ENCODE assay signal across 12 mouse cellular contexts in the genomic region with DNA sequence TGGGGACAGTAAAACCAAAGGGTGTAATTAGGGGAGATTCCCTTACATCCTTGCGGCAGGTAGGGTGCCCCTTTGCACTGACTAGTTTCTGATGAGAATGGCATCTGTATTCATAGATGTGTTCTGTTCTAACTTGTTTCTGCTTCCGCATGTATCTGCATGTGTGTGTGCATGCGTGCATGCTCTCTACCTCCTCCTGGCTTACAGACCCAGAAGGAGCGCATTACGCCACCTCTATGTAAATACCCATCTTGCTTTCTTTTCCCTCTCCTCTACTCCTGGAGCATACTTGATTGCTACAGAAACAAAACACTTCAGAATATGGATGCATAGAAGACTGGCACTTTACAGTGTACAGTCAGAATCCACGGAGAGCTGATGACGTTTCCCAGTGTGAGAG. TPM values are rescaled to one million over a fixed set of nuclear protein-coding genes. Genes with fewer than 3 reads are reported as not detected.
A peak's percentile ranks its signal among the peaks of the same experiment; 100 is the strongest.
DNase-seq lines count a peak whose midpoint lies in the region; ATAC-seq lines count a peak whose summit lies in the region.
"Had no signal": no experiment of that assay in that cellular context is flagged by ENCODE, and none has a peak within 500 bp of the region (broad histone marks: within the 10 kb centered on the region; RNA-seq: fewer than 3 reads in every experiment).

No protein-coding gene starts in this region.

- WGBS in hindbrain, embryonic 10.5 days = 93% methylated on average over 7 of the region's 7 CpGs
- 90% methylated on average over 7 of the region's 7 CpGs for WGBS in hindbrain, embryonic 16.5 days
- 85% methylated on average over 7 of the region's 7 CpGs for WGBS in lung, embryonic 15.5 days
- 81% methylated on average over 7 of the region's 7 CpGs for WGBS in intestine, embryonic 16.5 days
- 82% methylated on average over 7 of the region's 7 CpGs for WGBS in stomach, embryonic 15.5 days

- H3K9ac ChIP-seq in hindbrain, embryonic 16.5 days (ENCODE audit: low read depth, low read length) = no peak overlapping the region
- H3K9ac ChIP-seq in lung, embryonic 15.5 days = no peak overlapping the region
- no peak overlapping the region for H3K9ac ChIP-seq in intestine, embryonic 16.5 days (ENCODE audit: low read depth, low read length)
- H3K9ac ChIP-seq in stomach, embryonic 15.5 days = no peak overlapping the region

- peaks cover 39% of the 10 kb centered on the region for H3K4me1 ChIP-seq in hindbrain, embryonic 10.5 days (replicated peaks)
- H3K4me1 ChIP-seq in hindbrain, embryonic 16.5 days (ENCODE audit: control insufficient read depth, insufficient read depth, low read depth, low read length) = peaks cover 17% of the 10 kb centered on the region
- H3K4me1 ChIP-seq in lung, embryonic 15.5 days = peaks cover 63% of the 10 kb centered on the region
- H3K4me1 ChIP-seq in intestine, embryonic 16.5 days (ENCODE audit: control insufficient read depth, insufficient read depth, low read length) = peaks cover 57% of the 10 kb centered on the region
- peaks cover 48% of the 10 kb centered on the region for H3K4me1 ChIP-seq in stomach, embryonic 15.5 days

- peak overlapping the region; percentile 45; the same call in 1 of the 2 replicates for H3K27ac ChIP-seq in hindbrain, embryonic 10.5 days
- H3K27ac ChIP-seq in hindbrain, embryonic 16.5 days (ENCODE audit: low read depth, low read length) = no peak overlapping the region
- peak overlapping the region; percentile 25 for H3K27ac ChIP-seq in lung, embryonic 15.5 days
- peak overlapping the region; percentile 31; the same call in 1 of the 2 replicates for H3K27ac ChIP-seq in intestine, embryonic 16.5 days (ENCODE audit: low read length)
- H3K27ac ChIP-seq in stomach, embryonic 15.5 days = peak overlapping the region; percentile 79

- H3K27me3 ChIP-seq in hindbrain, embryonic 10.5 days (ENCODE audit: insufficient read depth, poor library complexity, severe bottlenecking) = no peaks in the 10 kb centered on the region
- H3K27me3 ChIP-seq in hindbrain, embryonic 16.5 days (replicated peaks; ENCODE audit: control insufficient read depth, insufficient read depth, low read length) = no peaks in the 10 kb centered on the region
- no peaks in the 10 kb centered on the region for H3K27me3 ChIP-seq in lung, embryonic 15.5 days
- H3K27me3 ChIP-seq in intestine, embryonic 16.5 days (replicated peaks; ENCODE audit: control insufficient read depth, insufficient read depth, low read length) = no peaks in the 10 kb centered on the region
- no peaks in the 10 kb centered on the region for H3K27me3 ChIP-seq in stomach, embryonic 15.5 days (replicated peaks)

- H3K36me3 ChIP-seq in hindbrain, embryonic 10.5 days = no peaks in the 10 kb centered on the region
- no peaks in the 10 kb centered on the region for H3K36me3 ChIP-seq in hindbrain, embryonic 16.5 days (ENCODE audit: control insufficient read depth, insufficient read depth, low read length)
- no peaks in the 10 kb centered on the region for H3K36me3 ChIP-seq in lung, embryonic 15.5 days
- H3K36me3 ChIP-seq in intestine, embryonic 16.5 days (ENCODE audit: control insufficient read depth, insufficient read depth, low read length) = no peaks in the 10 kb centered on the region
- no peaks in the 10 kb centered on the region for H3K36me3 ChIP-seq in stomach, embryonic 15.5 days

- ATAC-seq in hindbrain, embryonic 16.5 days = no peak
- no peak for ATAC-seq in lung, embryonic 15.5 days (ENCODE audit: borderline replicate concordance, extremely low read depth, low FRiP score, low TSS enrichment)
- no peak for ATAC-seq in intestine, embryonic 16.5 days
- no peak for ATAC-seq in stomach, embryonic 15.5 days (ENCODE audit: insufficient read depth, low FRiP score, low read depth)

- no peak overlapping the region for H3K4me2 ChIP-seq in hindbrain, embryonic 16.5 days (ENCODE audit: low read length)
- no peak overlapping the region for H3K4me2 ChIP-seq in lung, embryonic 15.5 days
- H3K4me2 ChIP-seq in intestine, embryonic 16.5 days (ENCODE audit: low read depth, low read length) = no peak overlapping the region
- no peak overlapping the region for H3K4me2 ChIP-seq in stomach, embryonic 15.5 days
- H3K4me2 ChIP-seq: midbrain, embryonic 11.5 days had no signal

- H3K9me3 ChIP-seq in hindbrain, embryonic 10.5 days = no peaks in the 10 kb centered on the region
- no peaks in the 10 kb centered on the region for H3K9me3 ChIP-seq in hindbrain, embryonic 16.5 days (ENCODE audit: control insufficient read depth, low read length)
- H3K9me3 ChIP-seq in lung, embryonic 15.5 days = no peaks in the 10 kb centered on the region
- H3K9me3 ChIP-seq in intestine, embryonic 16.5 days (ENCODE audit: control insufficient read depth, low read length) = no peaks in the 10 kb centered on the region
- no peaks in the 10 kb centered on the region for H3K9me3 ChIP-seq in stomach, embryonic 15.5 days

- H3K4me3 ChIP-seq in hindbrain, embryonic 10.5 days = no peak overlapping the region
- H3K4me3 ChIP-seq in hindbrain, embryonic 16.5 days (ENCODE audit: low read length) = no peak overlapping the region
- no peak overlapping the region for H3K4me3 ChIP-seq in lung, embryonic 15.5 days
- H3K4me3 ChIP-seq in intestine, embryonic 16.5 days (ENCODE audit: low read length) = no peak overlapping the region
- H3K4me3 ChIP-seq in stomach, embryonic 15.5 days (replicated peaks) = no peak overlapping the region

- no peak for DNase-seq in hindbrain, embryonic 10.5 days (ENCODE audit: low spot score)
- no peak for DNase-seq in lung, adult 18-20 months
- DNase-seq in frontal cortex, postnatal 14 days (ENCODE audit: low spot score in 2 of 2) = no peak
- DNase-seq: kidney, adult 8-10 months; right cerebral cortex, postnatal 25 days had no signal

RNA-seq across cellular contexts. Expression of a gene that starts 21.1 kb away (rescaled TPM):
- polyA plus RNA-seq in hindbrain, embryonic 10.5 days (2016; fragmentation: Nextera tagmentation; extraction: Ambion mirVana) = 12.6 and 14.6 TPM in 2 replicates
- polyA plus RNA-seq in hindbrain, embryonic 16.5 days (2015; fragmentation: Nextera tagmentation; extraction: Ambion mirVana) = 14.4 and 19.1 TPM in 2 replicates
- 8.6 and 10.8 TPM in 2 replicates for polyA plus RNA-seq in lung, embryonic 15.5 days (2015; fragmentation: Nextera tagmentation; extraction: Ambion mirVana)
- polyA plus RNA-seq in intestine, embryonic 16.5 days (2015; fragmentation: Nextera tagmentation; extraction: Ambion mirVana) = 9.3 and 10.6 TPM in 2 replicates
- polyA plus RNA-seq in stomach, embryonic 15.5 days (2015; fragmentation: Nextera tagmentation; extraction: Ambion mirVana) = 14.9 and 15.9 TPM in 2 replicates

RNA-seq across cellular contexts. Expression of a gene that starts 31.9 kb away (rescaled TPM):
- not detected in 2 replicates for polyA plus RNA-seq in hindbrain, embryonic 10.5 days (2016; fragmentation: Nextera tagmentation; extraction: Ambion mirVana)
- not detected in 2 replicates for polyA plus RNA-seq in hindbrain, embryonic 16.5 days (2015; fragmentation: Nextera tagmentation; extraction: Ambion mirVana)
- polyA plus RNA-seq in lung, embryonic 15.5 days (2015; fragmentation: Nextera tagmentation; extraction: Ambion mirVana) = not detected in 2 replicates
- not detected in 2 replicates for polyA plus RNA-seq in intestine, embryonic 16.5 days (2015; fragmentation: Nextera tagmentation; extraction: Ambion mirVana)
- 0.23 TPM in 1 of 2 replicates, not detected in the other for polyA plus RNA-seq in stomach, embryonic 15.5 days (2015; fragmentation: Nextera tagmentation; extraction: Ambion mirVana)
- polyA plus RNA-seq: midbrain, embryonic 11.5 days; neural tube, embryonic 14.5 days had no signal

RNA-seq across cellular contexts. Expression of a gene that starts 35.2 kb away (rescaled TPM):
- polyA plus RNA-seq in hindbrain, embryonic 10.5 days (2016; fragmentation: Nextera tagmentation; extraction: Ambion mirVana) = not detected in 2 replicates
- not detected in 2 replicates for polyA plus RNA-seq in hindbrain, embryonic 16.5 days (2015; fragmentation: Nextera tagmentation; extraction: Ambion mirVana)
- polyA plus RNA-seq in lung, embryonic 15.5 days (2015; fragmentation: Nextera tagmentation; extraction: Ambion mirVana) = 0.26 TPM in 1 of 2 replicates, not detected in the other
- polyA plus RNA-seq in intestine, embryonic 16.5 days (2015; fragmentation: Nextera tagmentation; extraction: Ambion mirVana) = 0.17 TPM in 1 of 2 replicates, not detected in the other
- not detected in 2 replicates for polyA plus RNA-seq in stomach, embryonic 15.5 days (2015; fragmentation: Nextera tagmentation; extraction: Ambion mirVana)
- polyA plus RNA-seq: midbrain, embryonic 11.5 days; neural tube, embryonic 14.5 days had no signal

RNA-seq across cellular contexts. Expression of a gene that starts 43.9 kb away (rescaled TPM):
- 3.8 and 4.1 TPM in 2 replicates for polyA plus RNA-seq in hindbrain, embryonic 10.5 days (2016; fragmentation: Nextera tagmentation; extraction: Ambion mirVana)
- 20.6 and 21.4 TPM in 2 replicates for polyA plus RNA-seq in hindbrain, embryonic 16.5 days (2015; fragmentation: Nextera tagmentation; extraction: Ambion mirVana)
- 8.6 and 8.9 TPM in 2 replicates for polyA plus RNA-seq in lung, embryonic 15.5 days (2015; fragmentation: Nextera tagmentation; extraction: Ambion mirVana)
- polyA plus RNA-seq in intestine, embryonic 16.5 days (2015; fragmentation: Nextera tagmentation; extraction: Ambion mirVana) = 9.3 and 10.0 TPM in 2 replicates
- 12.9 and 13.7 TPM in 2 replicates for polyA plus RNA-seq in stomach, embryonic 15.5 days (2015; fragmentation: Nextera tagmentation; extraction: Ambion mirVana)

RNA-seq across cellular contexts. Expression of a gene that starts 51.0 kb away (rescaled TPM):
- not detected in 2 replicates for polyA plus RNA-seq in hindbrain, embryonic 10.5 days (2016; fragmentation: Nextera tagmentation; extraction: Ambion mirVana)
- not detected in 2 replicates for polyA plus RNA-seq in hindbrain, embryonic 16.5 days (2015; fragmentation: Nextera tagmentation; extraction: Ambion mirVana)
- polyA plus RNA-seq in lung, embryonic 15.5 days (2015; fragmentation: Nextera tagmentation; extraction: Ambion mirVana) = not detected in 2 replicates
- not detected in 2 replicates for polyA plus RNA-seq in intestine, embryonic 16.5 days (2015; fragmentation: Nextera tagmentation; extraction: Ambion mirVana)
- polyA plus RNA-seq in stomach, embryonic 15.5 days (2015; fragmentation: Nextera tagmentation; extraction: Ambion mirVana) = not detected in 2 replicates
- polyA plus RNA-seq: midbrain, embryonic 11.5 days; neural tube, embryonic 14.5 days; testis, adult 2 months had no signal
